Mouse (Mus musculus): ENCODE measurements around the gene Gm20826.
"Not testable (repeated sequence)": the region's sequence is repeated elsewhere in the genome, so short reads cannot be mapped to it uniquely, and the experiment has no call there.

Gene Gm20826

DNA sequence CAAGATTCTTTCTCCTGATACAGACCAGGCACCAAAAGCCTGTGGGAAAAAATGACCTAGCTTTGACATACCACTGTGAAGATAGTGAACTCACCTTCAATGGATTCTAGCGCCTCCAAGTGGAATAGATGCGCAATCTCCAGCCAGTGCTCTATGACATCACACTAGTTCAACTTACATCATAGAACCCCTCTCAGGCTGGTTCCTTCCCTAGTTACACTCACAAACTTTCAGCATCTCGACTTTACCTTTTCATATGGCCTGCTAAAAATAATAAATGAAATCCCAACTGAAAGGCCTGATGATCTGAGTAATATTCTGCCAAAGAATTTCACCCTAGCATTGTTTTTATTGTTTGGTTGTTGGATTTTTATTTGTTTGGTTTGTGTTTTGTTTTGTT is at the start of gene Gm20826:
TSS of gene Gm20826 (minus strand) at position 101 of the 400 bp plus-strand sequence.
- DNase-seq (ENCODE audit: low read depth, low spot score) = not testable (repeated sequence)
